Mouse (Mus musculus): ENCODE data around the gene Tspo2. TPM values are rescaled to one million over a fixed set of nuclear protein-coding genes. Genes with fewer than 3 reads are reported as not detected.

Tspo2 gene
- polyA plus RNA-seq, 1 experiment = 314 TPM

- 86% methylated on average over 2 of the region's 2 CpGs for WGBS
- no peak overlapping the region for H3K4me3 ChIP-seq (replicated peaks; ENCODE audit: control insufficient read depth, low read depth, low read length)
- TF ChIP-seq CTCF (IDR thresholded peaks at IDR 0.05; ENCODE audit: control insufficient read depth, insufficient read depth, low read length) = no peak
- TF ChIP-seq POLR2A (IDR thresholded peaks at IDR 0.05; ENCODE audit: borderline replicate concordance, control insufficient read depth, low read depth, low read length) = no peak
- H3K4me1 ChIP-seq (ENCODE audit: control insufficient read depth, insufficient read depth, low read length) = no peaks in the 10 kb centered on the region
- no peak overlapping the region for H3K27ac ChIP-seq (ENCODE audit: control insufficient read depth, insufficient read depth, low read depth, low read length, poor library complexity)
These were observed 4.6 kb upstream of the Tspo2 start for GRCm38 (mm10) chr17:48455955-48456354.

- no peak within 1 kb of the TSS for H3K4me3 ChIP-seq (replicated peaks; ENCODE audit: control insufficient read depth, low read depth, low read length)
- no peak within 1 kb of the TSS for H3K27ac ChIP-seq (ENCODE audit: control insufficient read depth, insufficient read depth, low read depth, low read length, poor library complexity)
- no peaks in the 10 kb centered on the region; the same call in 1 of the 2 replicates for H3K4me1 ChIP-seq (ENCODE audit: control insufficient read depth, insufficient read depth, low read length)
- no peak for TF ChIP-seq POLR2A (IDR thresholded peaks at IDR 0.05; ENCODE audit: borderline replicate concordance, control insufficient read depth, low read depth, low read length)
- TF ChIP-seq CTCF (IDR thresholded peaks at IDR 0.05; ENCODE audit: control insufficient read depth, insufficient read depth, low read length) = no peak
- 69% methylated on average over 11 of the region's 11 CpGs for WGBS
These were observed 3.4 kb upstream of the Tspo2 start, which contains the start of gene Unc5cl for GRCm38 (mm10) chr17:48454688-48455087. Gene Unc5cl (plus strand): TSS chr17:48454901.

- WGBS = 77% methylated on average over 7 of the region's 7 CpGs
- no peak overlapping the region for H3K4me3 ChIP-seq (replicated peaks; ENCODE audit: control insufficient read depth, low read depth, low read length)
- H3K27ac ChIP-seq (ENCODE audit: control insufficient read depth, insufficient read depth, low read depth, low read length, poor library complexity) = no peak overlapping the region
- H3K4me1 ChIP-seq (ENCODE audit: control insufficient read depth, insufficient read depth, low read length) = no peaks in the 10 kb centered on the region; the same call in 1 of the 2 replicates
- no peak for TF ChIP-seq CTCF (IDR thresholded peaks at IDR 0.05; ENCODE audit: control insufficient read depth, insufficient read depth, low read length)
These were observed 2.9 kb upstream of the Tspo2 start for GRCm38 (mm10) chr17:48454190-48454589.

GRCm38 (mm10) chr17:48453489-48453888 lies 2.2 kb upstream of the Tspo2 start:
- no peak overlapping the region for H3K4me3 ChIP-seq (replicated peaks; ENCODE audit: control insufficient read depth, low read depth, low read length)
- TF ChIP-seq POLR2A (IDR thresholded peaks at IDR 0.05; ENCODE audit: borderline replicate concordance, control insufficient read depth, low read depth, low read length) (no peak), CTCF (IDR thresholded peaks at IDR 0.05; ENCODE audit: control insufficient read depth, insufficient read depth, low read length) (peak; percentile 48; the same call in 1 of the 2 replicates)
- WGBS = 77% methylated on average over 7 of the region's 7 CpGs
- no peak overlapping the region for H3K27ac ChIP-seq (ENCODE audit: control insufficient read depth, insufficient read depth, low read depth, low read length, poor library complexity)
- H3K4me1 ChIP-seq (ENCODE audit: control insufficient read depth, insufficient read depth, low read length) = no peaks in the 10 kb centered on the region; the same call in 1 of the 2 replicates

GRCm38 (mm10) chr17:48451753-48452444 lies 577 bp upstream of the Tspo2 start:
- no peaks in the 10 kb centered on the region; the same call in 1 of the 2 replicates for H3K4me1 ChIP-seq (ENCODE audit: control insufficient read depth, insufficient read depth, low read length)
- peak overlapping the region; percentile 86 for H3K27ac ChIP-seq (ENCODE audit: control insufficient read depth, insufficient read depth, low read depth, low read length, poor library complexity)
- H3K4me3 ChIP-seq (replicated peaks; ENCODE audit: control insufficient read depth, low read depth, low read length) = peak overlapping the region; percentile 75
- 65% methylated on average over 9 of the region's 9 CpGs for WGBS
- TF ChIP-seq POLR2A (IDR thresholded peaks at IDR 0.05; ENCODE audit: borderline replicate concordance, control insufficient read depth, low read depth, low read length) (no peak), CTCF (IDR thresholded peaks at IDR 0.05; ENCODE audit: control insufficient read depth, insufficient read depth, low read length) (no peak)

- TF ChIP-seq CTCF (IDR thresholded peaks at IDR 0.05; ENCODE audit: control insufficient read depth, insufficient read depth, low read length) (no peak), POLR2A (IDR thresholded peaks at IDR 0.05; ENCODE audit: borderline replicate concordance, control insufficient read depth, low read depth, low read length) (peak; percentile 90)
- WGBS = 57% methylated on average over 13 of the region's 13 CpGs
- H3K4me1 ChIP-seq (ENCODE audit: control insufficient read depth, insufficient read depth, low read length) = no peaks in the 10 kb centered on the region; the same call in 1 of the 2 replicates
- H3K4me3 ChIP-seq (replicated peaks; ENCODE audit: control insufficient read depth, low read depth, low read length) = peak overlapping the region; percentile 75
- H3K27ac ChIP-seq (ENCODE audit: control insufficient read depth, insufficient read depth, low read depth, low read length, poor library complexity) = peak overlapping the region; percentile 86
These were observed 513 bp downstream of the Tspo2 start for GRCm38 (mm10) chr17:48450666-48451352.

- peak overlapping the region; percentile 49 for H3K4me3 ChIP-seq (replicated peaks; ENCODE audit: control insufficient read depth, low read depth, low read length)
- H3K4me1 ChIP-seq (ENCODE audit: control insufficient read depth, insufficient read depth, low read length) = no peaks in the 10 kb centered on the region; the same call in 1 of the 2 replicates
- no peak for TF ChIP-seq CTCF (IDR thresholded peaks at IDR 0.05; ENCODE audit: control insufficient read depth, insufficient read depth, low read length)
- 52% methylated on average over 8 of the region's 8 CpGs for WGBS
- peak overlapping the region; percentile 71 for H3K27ac ChIP-seq (ENCODE audit: control insufficient read depth, insufficient read depth, low read depth, low read length, poor library complexity)
These were observed 3.6 kb downstream of the Tspo2 start for GRCm38 (mm10) chr17:48447675-48448074.

GRCm38 (mm10) chr17:48443542-48444145 lies 7.7 kb downstream of the Tspo2 start:
- Histone ChIP-seq H3K27ac (ENCODE audit: control insufficient read depth, insufficient read depth, low read depth, low read length, poor library complexity) (no peak overlapping the region), H3K4me1 (ENCODE audit: control insufficient read depth, insufficient read depth, low read length) (no peaks in the 10 kb centered on the region; the same call in 1 of the 2 replicates), H3K4me3 (replicated peaks; ENCODE audit: control insufficient read depth, low read depth, low read length) (no peak overlapping the region)
- TF ChIP-seq CTCF (IDR thresholded peaks at IDR 0.05; ENCODE audit: control insufficient read depth, insufficient read depth, low read length) (no peak), POLR2A (IDR thresholded peaks at IDR 0.05; ENCODE audit: borderline replicate concordance, control insufficient read depth, low read depth, low read length) (no peak)
- WGBS = 91% methylated on average over 16 of the region's 16 CpGs

All from bone marrow, adult 2 months (tissue).